Mouse (Mus musculus) myocyte (in vitro differentiated cells): ENCODE results near the gene Glis3.

Source experiments
- E2F4 ChIP-seq: IDR thresholded peaks from one replicate; pipeline ENCODE4 v1.6.1; 2011; ENCODE audit warnings: mild to moderate bottlenecking, control low read depth, moderate library complexity; ENCODE audit not compliant: insufficient read depth
- MAX ChIP-seq: IDR thresholded peaks from one replicate; pipeline ENCODE4 v1.6.1; 2011; ENCODE audit warnings: low read depth, mild to moderate bottlenecking, control low read depth
- MYOD1 ChIP-seq, 3 experiments: IDR thresholded peaks; one replicate each; pipeline ENCODE4 v1.6.1; 2011; ENCODE audit warnings: control low read depth in 2 of 3, low read depth in 2 of 3, mild to moderate bottlenecking in 2 of 3, moderate library complexity in 1 of 3; ENCODE audit not compliant: insufficient read length in 2 of 3, control insufficient read depth in 1 of 3
- POLR2A ChIP-seq: IDR thresholded peaks from one replicate; pipeline ENCODE4 v1.6.1; 2011; ENCODE audit warnings: low read depth, mild to moderate bottlenecking, control low read depth, moderate library complexity; ENCODE audit not compliant: insufficient read length
- POLR2AphosphoS2 ChIP-seq: IDR thresholded peaks from one replicate; pipeline ENCODE4 v1.6.1; 2011; ENCODE audit warnings: low read depth, control low read depth; ENCODE audit not compliant: insufficient read length
- REST ChIP-seq: IDR thresholded peaks from one replicate; pipeline ENCODE4 v1.6.1; 2011; ENCODE audit warnings: mild to moderate bottlenecking, control low read depth, moderate library complexity; ENCODE audit not compliant: insufficient read depth, insufficient read length
- TCF12 ChIP-seq: IDR thresholded peaks from one replicate; pipeline ENCODE4 v1.6.1; 2011; ENCODE audit warnings: mild to moderate bottlenecking, control low read depth; ENCODE audit not compliant: poor library complexity, insufficient read depth, severe bottlenecking
- TCF3 ChIP-seq: IDR thresholded peaks from one replicate; pipeline ENCODE4 v1.6.1; 2011; ENCODE audit warnings: low read depth, control low read depth; ENCODE audit not compliant: insufficient read length
- USF1 ChIP-seq: IDR thresholded peaks from one replicate; pipeline ENCODE4 v1.6.1; 2011; ENCODE audit warnings: low read depth, mild to moderate bottlenecking, control low read depth, moderate library complexity

DNA sequence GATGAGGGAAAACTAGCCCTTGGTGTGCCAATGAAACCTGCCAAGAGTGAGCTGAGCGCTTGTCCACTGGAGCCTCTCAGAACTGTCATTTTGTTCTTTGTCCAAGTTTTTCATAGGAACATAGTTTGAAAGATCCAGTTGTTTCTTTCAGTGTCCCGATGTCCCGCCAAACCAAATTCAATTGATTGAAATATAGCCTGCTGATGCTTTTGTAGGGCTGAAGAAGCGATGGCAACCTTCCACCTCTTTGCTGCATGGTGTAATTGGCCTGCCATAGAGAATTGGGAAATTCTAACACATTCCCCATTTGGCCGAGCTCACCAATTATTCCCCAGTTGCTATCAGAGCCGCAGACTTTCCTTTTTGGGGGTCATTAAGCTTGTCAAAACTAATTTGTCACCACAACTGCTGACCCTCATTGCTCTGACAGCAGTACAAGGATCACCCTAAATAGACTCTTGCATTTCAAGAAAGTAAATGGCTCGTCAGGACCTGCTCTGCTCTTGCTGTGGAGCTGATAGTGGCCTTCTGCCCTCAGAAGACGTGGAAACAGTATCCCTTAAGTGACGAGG lies 299.1 kb downstream of the Glis3 start:
- no peak for TF ChIP-seq POLR2A
- no peak for TF ChIP-seq POLR2AphosphoS2
- no peak for TF ChIP-seq USF1
- no peak for TF ChIP-seq MYOD1 (IDR thresholded peaks at IDR 0.05; ENCODE audit: control insufficient read depth in 1 of 3, insufficient read length in 2 of 3, low read depth in 2 of 3)
- TF ChIP-seq TCF12: no peak
- no peak for TF ChIP-seq E2F4
- no peak for TF ChIP-seq TCF3
- no peak for TF ChIP-seq REST
- TF ChIP-seq MAX: no peak
